Mouse (Mus musculus) forebrain, embryonic 12.5 days (tissue): ENCODE data around the gene Btbd9. TPM values are rescaled to one million over a fixed set of nuclear protein-coding genes. Genes with fewer than 3 reads are reported as not detected.

Source experiments
- ATAC-seq: fragments of 200-750 bp; cut with Nextera tagmentation; 2 replicates; pipeline ENCODE4 v1.8.0; 2017; ENCODE audit warnings: moderate TSS enrichment; ENCODE audit not compliant: low FRiP score
- H3K27ac ChIP-seq: fragments of 300-500 bp; sonication (generic); 2 replicates; pipeline ENCODE4 v1.5.1; 2016; ENCODE audit warnings: mild to moderate bottlenecking
- H3K27me3 ChIP-seq: fragments of 300-500 bp; sonication (generic); 2 replicates; pipeline ENCODE4 v1.6.1; 2016; ENCODE audit warnings: mild to moderate bottlenecking
- H3K36me3 ChIP-seq: fragments of 300-500 bp; sonication (generic); replicated peaks from 2 replicates; pipeline ENCODE4 v1.6.1; 2016; ENCODE audit warnings: mild to moderate bottlenecking
- H3K4me1 ChIP-seq: fragments of 300-500 bp; sonication (generic); 2 replicates; pipeline ENCODE4 v1.6.1; 2016
- H3K4me2 ChIP-seq: fragments of 300-500 bp; sonication (generic); 2 replicates; pipeline ENCODE4 v1.6.1; 2016; ENCODE audit warnings: mild to moderate bottlenecking, moderate library complexity
- H3K4me3 ChIP-seq: fragments of 300-500 bp; sonication (generic); replicated peaks from 2 replicates; pipeline ENCODE4 v1.5.1; 2016; ENCODE audit warnings: mild to moderate bottlenecking
- H3K9ac ChIP-seq: fragments of 300-500 bp; sonication (generic); 2 replicates; pipeline ENCODE4 v1.6.1; 2016; ENCODE audit warnings: mild to moderate bottlenecking
- H3K9me3 ChIP-seq: fragments of 300-500 bp; sonication (generic); 2 replicates; pipeline ENCODE4 v1.6.1; 2016
- WGBS: fragments of 180-500 bp; shearing (Covaris S2); methylation state at CpG from one replicate; pipeline ENCODE4 v1.1.7; 2016; 5-methylcytosine and 5-hydroxymethylcytosine counted together
- polyA plus RNA-seq: library from polyadenylated mRNA; unstranded; fragments of >200 nt; fragmentation: Nextera tagmentation; extraction: Ambion mirVana; gene quantifications from 2 replicates; pipeline ENCODE4 v1.2.1, GENCODE M21; 2016

The Btbd9 gene
- polyA plus RNA-seq, 1 experiment from 2014 or later: 85.9 TPM

DNA sequence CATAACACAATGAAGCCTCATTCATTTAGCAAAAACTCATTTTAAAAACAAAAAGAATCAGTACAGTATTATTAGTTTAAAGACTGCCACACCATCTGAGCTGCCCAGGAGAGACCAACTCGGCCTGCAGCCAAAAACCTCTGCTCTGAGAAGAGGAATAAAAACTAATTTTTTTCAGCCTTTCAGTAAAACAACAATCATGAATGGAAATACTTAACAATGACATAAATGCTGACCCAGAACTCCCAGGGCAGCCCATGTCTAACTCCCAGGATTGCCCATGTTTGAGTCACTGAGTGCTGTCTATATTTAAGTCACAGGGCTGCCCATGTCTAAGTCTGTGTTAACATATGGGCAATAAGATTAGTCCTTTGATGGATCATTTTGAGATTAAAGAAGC lies 155.0 kb downstream of the Btbd9 start:
- H3K36me3 ChIP-seq: no peaks in the 10 kb centered on the region
- H3K27me3 ChIP-seq: no peaks in the 10 kb centered on the region
- H3K9ac ChIP-seq: no peak overlapping the region
- 91% methylated on average over 1 of the region's 1 CpGs for WGBS
- no peak overlapping the region for H3K4me3 ChIP-seq
- no peak for ATAC-seq
- peaks cover 24% of the 10 kb centered on the region for H3K4me1 ChIP-seq
- H3K9me3 ChIP-seq: no peaks in the 10 kb centered on the region
- H3K4me2 ChIP-seq: no peak overlapping the region
- no peak overlapping the region for H3K27ac ChIP-seq

DNA sequence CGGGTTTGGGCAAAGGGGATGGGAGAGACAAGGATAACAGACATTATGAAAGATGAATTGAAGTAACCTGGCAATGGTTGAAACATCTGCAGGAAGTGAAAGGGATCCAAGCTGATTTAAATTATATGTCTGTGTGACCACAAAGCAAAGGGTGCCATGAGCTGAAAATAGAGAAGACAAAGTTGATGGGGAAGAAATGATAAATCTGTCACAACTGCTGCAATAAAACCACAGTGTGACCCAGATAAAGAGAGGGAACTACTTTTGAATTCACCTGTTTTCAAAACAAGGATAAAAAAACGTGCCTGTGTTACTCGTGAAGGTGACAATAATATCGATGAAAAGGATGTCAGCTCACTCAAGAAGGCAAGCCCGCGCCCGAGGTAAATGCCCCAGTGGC lies 156.8 kb downstream of the Btbd9 start:
- no peak for ATAC-seq
- Histone ChIP-seq H3K27ac (no peak overlapping the region), H3K4me1 (peaks cover 22% of the 10 kb centered on the region), H3K4me3 (no peak overlapping the region), H3K9ac (no peak overlapping the region), H3K27me3 (no peaks in the 10 kb centered on the region), H3K36me3 (no peaks in the 10 kb centered on the region), H3K4me2 (no peak overlapping the region), H3K9me3 (no peaks in the 10 kb centered on the region)
- 79% methylated on average over 7 of the region's 7 CpGs for WGBS

DNA sequence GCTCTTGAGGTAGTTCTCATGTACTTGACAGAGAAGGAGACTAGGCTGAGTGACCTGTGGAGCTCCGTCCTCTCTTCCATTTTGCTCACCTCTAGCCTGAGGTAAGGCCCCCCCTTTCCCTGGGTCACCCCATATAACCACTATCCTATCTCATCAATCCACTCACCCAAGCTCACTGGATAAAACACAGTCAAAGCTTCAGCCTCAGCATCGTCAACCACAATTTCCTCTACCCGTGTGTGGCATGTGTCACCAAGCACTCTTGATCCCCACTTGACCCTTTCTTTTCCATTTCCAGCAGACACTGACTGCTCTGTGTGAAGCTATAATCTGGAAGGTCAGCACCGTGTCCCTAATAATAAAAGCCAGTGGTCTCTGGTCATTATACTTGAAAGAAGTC lies 157.8 kb downstream of the Btbd9 start:
- Histone ChIP-seq H3K27me3 (no peaks in the 10 kb centered on the region), H3K4me3 (no peak overlapping the region), H3K9me3 (no peaks in the 10 kb centered on the region), H3K4me2 (no peak overlapping the region), H3K36me3 (no peaks in the 10 kb centered on the region), H3K9ac (no peak overlapping the region), H3K27ac (no peak overlapping the region), H3K4me1 (peaks cover 22% of the 10 kb centered on the region)
- 64% methylated on average over 4 of the region's 4 CpGs for WGBS
- ATAC-seq: no peak

DNA sequence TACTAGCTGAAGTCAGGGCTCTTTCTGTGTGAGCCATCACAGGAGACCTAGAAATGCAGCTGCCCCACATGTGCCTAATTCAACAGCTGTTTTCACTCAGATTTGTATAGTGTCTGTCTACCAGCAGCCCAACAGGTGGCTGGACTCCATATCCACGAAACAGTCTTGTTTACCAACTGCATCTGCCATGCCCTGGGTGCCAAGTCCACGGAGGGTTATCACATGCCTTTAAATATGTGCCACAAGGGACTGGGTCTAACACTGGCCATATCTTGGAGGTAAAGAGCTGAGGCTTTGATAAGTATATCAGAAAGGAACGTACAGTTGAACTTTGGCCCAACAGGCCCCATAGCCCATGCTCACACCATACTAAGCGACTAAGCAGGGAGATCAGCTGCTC lies 159.2 kb downstream of the Btbd9 start:
- peaks cover 22% of the 10 kb centered on the region for H3K4me1 ChIP-seq
- no peak overlapping the region for H3K4me3 ChIP-seq

DNA sequence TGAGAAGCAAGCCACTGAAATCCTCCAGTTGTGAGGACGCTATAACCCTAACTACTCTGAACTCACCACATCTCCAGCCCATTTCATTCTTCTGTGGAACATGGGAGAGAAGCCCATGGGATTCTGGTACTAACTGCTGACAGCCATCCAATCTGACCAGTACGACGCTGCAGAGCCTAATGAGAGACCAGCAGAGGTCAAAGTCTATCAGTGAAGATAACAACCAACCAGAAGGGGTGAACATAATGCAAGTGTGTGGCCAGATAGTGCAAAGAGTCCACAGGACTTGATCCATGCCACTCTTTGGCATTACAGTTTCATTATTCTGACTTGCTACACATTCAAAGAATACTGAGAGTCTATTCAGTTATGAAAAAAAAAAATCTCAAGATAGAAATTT lies 160.6 kb downstream of the Btbd9 start:
- H3K4me3 ChIP-seq: no peak overlapping the region
- no peak overlapping the region for H3K9ac ChIP-seq
- H3K4me1 ChIP-seq: peaks cover 17% of the 10 kb centered on the region
- H3K36me3 ChIP-seq: no peaks in the 10 kb centered on the region
- no peak overlapping the region for H3K4me2 ChIP-seq
- no peaks in the 10 kb centered on the region for H3K9me3 ChIP-seq
- no peaks in the 10 kb centered on the region for H3K27me3 ChIP-seq
- 99% methylated on average over 3 of the region's 3 CpGs for WGBS
- no peak for ATAC-seq
- H3K27ac ChIP-seq: no peak overlapping the region

More for the DNA sequence above, 159.2 kb downstream of the Btbd9 start:
- H3K9me3 ChIP-seq: no peaks in the 10 kb centered on the region
- no peaks in the 10 kb centered on the region for H3K36me3 ChIP-seq
- H3K27me3 ChIP-seq: no peaks in the 10 kb centered on the region
- no peak overlapping the region for H3K27ac ChIP-seq
- WGBS: 88% methylated on average over 4 of the region's 4 CpGs
- no peak for ATAC-seq
- H3K9ac ChIP-seq: no peak overlapping the region
- H3K4me2 ChIP-seq: no peak overlapping the region

DNA sequence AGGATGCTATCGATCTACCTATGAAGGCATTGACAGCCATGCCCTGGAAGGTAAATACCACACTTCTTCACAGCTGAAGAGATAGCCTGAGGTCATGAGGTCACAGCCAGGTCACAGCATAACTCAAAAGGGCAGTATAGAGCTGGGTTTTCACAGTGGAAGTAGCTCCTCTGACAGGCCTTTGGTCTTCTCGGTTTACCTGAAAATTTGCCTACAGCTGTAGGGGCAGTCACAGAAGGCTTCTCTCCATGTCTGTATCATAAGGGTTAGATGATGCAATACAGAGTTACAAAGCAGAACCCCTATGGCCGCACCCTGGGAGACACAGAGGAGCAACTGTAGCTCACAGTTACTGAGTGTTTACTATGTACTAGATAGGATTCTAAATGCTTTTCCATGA lies 163.3 kb downstream of the Btbd9 start:
- WGBS: 89% methylated on average over 3 of the region's 3 CpGs
- ATAC-seq: no peak

DNA sequence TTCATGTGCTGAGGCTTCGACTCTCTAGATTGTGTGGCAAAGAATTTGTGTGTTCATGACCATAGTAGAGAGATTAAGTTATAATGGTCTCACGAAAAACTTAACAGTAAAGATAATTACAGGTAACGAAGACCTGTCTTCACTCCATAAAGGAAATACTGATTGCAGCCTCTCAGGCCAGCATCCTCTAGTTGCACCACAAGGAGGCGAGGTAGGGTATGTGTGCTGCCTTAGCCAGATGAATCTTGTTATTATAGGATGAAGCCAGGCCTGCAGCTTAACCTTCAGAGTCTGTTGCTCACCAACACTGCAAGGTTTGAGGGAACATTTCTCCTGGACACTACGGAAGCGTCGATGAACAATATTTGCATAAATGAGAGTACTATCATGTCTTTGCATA lies 170.3 kb downstream of the Btbd9 start:
- ATAC-seq: no peak
- WGBS: 96% methylated on average over 7 of the region's 7 CpGs
- H3K9ac ChIP-seq: no peak overlapping the region
- no peak overlapping the region for H3K4me2 ChIP-seq
- no peak overlapping the region for H3K27ac ChIP-seq
- no peaks in the 10 kb centered on the region for H3K4me1 ChIP-seq
- no peaks in the 10 kb centered on the region for H3K36me3 ChIP-seq
- no peak overlapping the region for H3K4me3 ChIP-seq
- no peaks in the 10 kb centered on the region for H3K27me3 ChIP-seq
- 0 out of 2 replicates have a peak, but pooled peaks cover 3% of the 10 kb centered on the region for H3K9me3 ChIP-seq

More for the DNA sequence above, 163.3 kb downstream of the Btbd9 start:
- no peaks in the 10 kb centered on the region for H3K9me3 ChIP-seq
- no peak overlapping the region for H3K27ac ChIP-seq
- H3K4me2 ChIP-seq: no peak overlapping the region
- H3K4me3 ChIP-seq: no peak overlapping the region
- H3K27me3 ChIP-seq: no peaks in the 10 kb centered on the region
- H3K9ac ChIP-seq: no peak overlapping the region
- no peaks in the 10 kb centered on the region for H3K4me1 ChIP-seq
- H3K36me3 ChIP-seq: no peaks in the 10 kb centered on the region

DNA sequence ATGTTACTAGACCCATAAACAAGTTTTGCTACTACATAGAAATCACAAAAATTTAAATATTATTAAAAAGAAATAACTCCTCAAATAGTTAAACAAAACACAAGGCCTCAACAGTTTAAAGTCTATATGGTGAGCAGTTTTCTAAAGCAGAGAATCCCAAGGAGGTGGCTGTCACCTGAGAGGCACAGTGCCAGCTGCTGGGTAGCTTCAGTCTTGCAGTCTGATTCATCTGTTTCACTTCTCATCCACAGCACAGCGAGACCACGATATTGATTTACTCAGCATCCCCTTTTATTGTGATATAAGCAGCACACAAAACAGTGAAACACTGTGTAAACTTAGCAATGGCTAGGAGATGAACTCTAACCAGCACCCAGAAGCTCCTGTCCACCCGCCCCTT lies 173.4 kb downstream of the Btbd9 start:
- Histone ChIP-seq H3K27me3 (no peaks in the 10 kb centered on the region), H3K27ac (no peak overlapping the region), H3K4me2 (no peak overlapping the region), H3K9me3 (0 out of 2 replicates have a peak, but pooled peaks cover 3% of the 10 kb centered on the region), H3K9ac (no peak overlapping the region), H3K4me1 (no peaks in the 10 kb centered on the region), H3K4me3 (no peak overlapping the region), H3K36me3 (no peaks in the 10 kb centered on the region)
- WGBS: 97% methylated on average over 3 of the region's 3 CpGs
- ATAC-seq: no peak

DNA sequence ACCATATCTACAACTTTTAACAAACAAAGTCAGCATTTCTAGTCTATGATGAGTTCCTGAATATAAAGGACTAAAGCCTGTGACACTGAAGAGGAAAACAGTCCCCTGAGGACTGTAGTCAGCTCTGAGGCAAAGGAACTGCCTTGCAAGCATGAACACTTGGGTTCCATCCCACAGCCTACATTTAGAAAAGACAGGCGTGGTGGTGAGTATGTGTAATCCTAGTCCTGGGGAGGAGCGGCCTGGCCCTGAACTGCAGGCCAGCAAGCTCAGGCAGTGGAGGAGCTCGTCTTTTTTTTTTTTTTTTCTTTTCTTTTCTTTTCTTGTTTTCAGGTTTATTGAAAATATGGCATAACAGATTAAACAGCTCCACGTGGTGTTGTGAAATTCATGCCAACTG lies 181.0 kb downstream of the Btbd9 start:
- H3K27ac ChIP-seq: no peak overlapping the region
- WGBS: 83% methylated on average over 4 of the region's 4 CpGs
- H3K4me2 ChIP-seq: no peak overlapping the region
- H3K4me1 ChIP-seq: peaks cover 10% of the 10 kb centered on the region; the same call in 1 of the 2 replicates
- no peak overlapping the region for H3K9ac ChIP-seq
- no peaks in the 10 kb centered on the region for H3K27me3 ChIP-seq
- peaks cover 5% of the 10 kb centered on the region for H3K9me3 ChIP-seq
- ATAC-seq: no peak
- no peaks in the 10 kb centered on the region; the same call in 1 of the 2 replicates for H3K36me3 ChIP-seq
- H3K4me3 ChIP-seq: no peak overlapping the region

DNA sequence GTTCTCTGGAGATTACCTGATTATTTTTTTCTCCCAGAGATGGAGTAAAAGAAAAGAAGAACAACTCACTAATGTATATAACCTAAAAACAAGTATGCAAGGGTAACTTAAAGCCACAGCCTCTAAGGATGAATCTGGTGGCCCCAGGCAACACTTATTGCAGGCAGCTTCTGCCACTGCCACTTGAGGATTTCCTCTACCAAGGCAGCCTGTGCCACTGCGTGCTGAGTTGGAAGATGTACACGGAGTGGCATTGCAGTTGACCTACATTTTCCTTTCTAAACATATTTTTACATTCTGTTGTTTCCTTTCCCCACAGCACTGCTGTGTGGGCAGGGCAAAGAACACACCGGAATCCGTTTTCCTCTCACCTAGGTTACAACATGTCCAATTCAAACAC lies 184.3 kb downstream of the Btbd9 start:
- ATAC-seq: no peak
- Histone ChIP-seq H3K36me3 (no peaks in the 10 kb centered on the region; the same call in 1 of the 2 replicates), H3K27ac (no peak overlapping the region), H3K27me3 (no peaks in the 10 kb centered on the region), H3K4me2 (no peak overlapping the region), H3K4me3 (no peak overlapping the region), H3K4me1 (peaks cover 14% of the 10 kb centered on the region), H3K9me3 (no peaks in the 10 kb centered on the region), H3K9ac (no peak overlapping the region)
- WGBS: 94% methylated on average over 4 of the region's 4 CpGs

DNA sequence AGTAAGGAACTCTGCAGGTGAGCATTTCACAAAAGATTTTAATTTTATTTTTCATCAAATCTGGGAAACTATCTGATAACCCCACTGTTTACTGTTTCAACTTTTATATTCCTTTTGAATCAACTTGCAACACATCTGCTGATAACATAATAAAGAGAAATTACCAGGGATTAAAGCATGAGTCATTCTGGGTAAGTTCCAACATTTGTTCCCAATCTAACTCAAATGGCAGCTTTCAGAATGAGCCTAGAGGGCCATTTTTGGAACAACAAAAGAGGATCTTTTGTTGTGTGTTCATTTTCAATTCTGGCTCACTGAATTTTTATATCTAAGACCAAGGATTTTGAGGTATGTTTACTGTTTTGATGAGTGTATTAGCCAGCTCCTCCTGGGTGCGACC lies 185.1 kb downstream of the Btbd9 start:
- 90% methylated on average over 1 of the region's 1 CpGs for WGBS
- no peaks in the 10 kb centered on the region; the same call in 1 of the 2 replicates for H3K36me3 ChIP-seq

DNA sequence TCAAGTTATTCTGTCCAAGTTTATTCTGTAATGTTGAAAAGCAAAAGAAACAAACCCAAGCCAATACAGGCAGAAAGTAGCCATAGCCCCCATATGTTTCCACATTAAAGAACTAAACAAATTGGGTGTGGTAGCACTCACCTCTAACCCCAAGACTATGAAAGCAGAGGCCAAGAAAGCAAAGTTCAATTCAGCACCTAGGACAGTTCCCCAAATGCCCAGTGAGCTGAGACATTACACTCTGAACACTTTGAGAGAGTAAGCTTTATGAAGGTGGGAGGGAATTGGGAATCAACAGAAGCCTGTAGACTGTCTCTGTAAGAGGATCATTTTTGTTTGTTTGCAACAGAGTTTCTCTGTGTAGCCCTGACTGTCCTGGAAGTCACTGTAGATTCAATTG lies 186.6 kb downstream of the Btbd9 start:
- H3K4me3 ChIP-seq: no peak overlapping the region
- H3K9me3 ChIP-seq: no peaks in the 10 kb centered on the region
- H3K27ac ChIP-seq: no peak overlapping the region
- no peak for ATAC-seq
- H3K27me3 ChIP-seq: no peaks in the 10 kb centered on the region
- no peaks in the 10 kb centered on the region; the same call in 1 of the 2 replicates for H3K36me3 ChIP-seq
- no peak overlapping the region for H3K9ac ChIP-seq
- peaks cover 9% of the 10 kb centered on the region; the same call in 1 of the 2 replicates for H3K4me1 ChIP-seq
- no peak overlapping the region for H3K4me2 ChIP-seq

More for the DNA sequence above, 185.1 kb downstream of the Btbd9 start:
- Histone ChIP-seq H3K9ac (no peak overlapping the region), H3K4me2 (no peak overlapping the region), H3K27ac (no peak overlapping the region), H3K27me3 (no peaks in the 10 kb centered on the region), H3K4me3 (no peak overlapping the region), H3K4me1 (peaks cover 14% of the 10 kb centered on the region), H3K9me3 (no peaks in the 10 kb centered on the region)
- no peak for ATAC-seq

DNA sequence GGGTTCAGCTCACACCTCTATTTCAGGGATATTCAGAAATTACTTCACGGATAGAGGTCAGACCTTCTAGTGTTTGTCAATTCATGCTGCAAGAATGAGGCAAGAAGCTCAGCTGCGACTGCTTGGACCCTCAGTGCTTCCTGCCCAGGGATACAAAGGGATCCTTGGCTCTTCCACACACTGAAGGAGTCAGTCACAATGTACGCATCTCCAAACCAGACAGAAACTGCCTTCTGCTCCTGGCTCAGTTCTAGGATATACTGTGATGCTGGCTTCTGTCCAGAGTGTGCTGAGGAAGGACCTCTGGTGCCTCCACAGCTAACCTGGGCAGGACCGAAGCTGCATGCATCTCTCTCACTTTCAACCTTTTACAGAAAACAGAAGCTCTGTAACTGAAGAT lies 187.5 kb downstream of the Btbd9 start:
- peaks cover 9% of the 10 kb centered on the region; the same call in 1 of the 2 replicates for H3K4me1 ChIP-seq
- H3K36me3 ChIP-seq: no peaks in the 10 kb centered on the region
- WGBS: 71% methylated on average over 4 of the region's 4 CpGs
- no peak overlapping the region for H3K27ac ChIP-seq
- no peak for ATAC-seq
- no peak overlapping the region for H3K9ac ChIP-seq
- no peak overlapping the region for H3K4me3 ChIP-seq
- no peaks in the 10 kb centered on the region for H3K9me3 ChIP-seq
- no peaks in the 10 kb centered on the region for H3K27me3 ChIP-seq
- H3K4me2 ChIP-seq: no peak overlapping the region
